Mouse (Mus musculus): ENCODE data around the gene Map6d1.

Gene Map6d1

GRCm38 (mm10) chr16:20191161-20191882 is 49.8 kb downstream of the Map6d1 start:
- DNase-seq (ENCODE audit: low spot score): no peak

DNA sequence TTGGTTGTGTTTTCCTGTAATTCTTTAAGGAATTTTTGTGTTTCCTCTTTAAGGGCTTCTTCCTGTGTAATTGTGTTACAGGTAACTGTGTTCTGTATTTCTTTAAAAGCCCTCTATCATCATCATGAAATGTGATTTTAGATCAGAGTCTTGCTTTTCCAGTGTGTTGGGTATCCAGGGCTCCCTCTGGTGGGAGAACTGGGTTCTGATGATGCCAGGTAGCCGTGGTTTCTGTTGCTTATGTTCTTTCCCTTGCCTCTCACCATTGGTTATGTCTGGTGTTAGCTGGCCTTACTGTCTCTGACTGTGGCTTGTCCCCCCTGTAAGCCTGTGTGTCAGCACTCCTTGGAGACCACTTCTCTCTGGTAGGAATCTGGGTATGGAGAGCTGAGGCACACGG is 55.8 kb downstream of the Map6d1 start:
- DNase-seq (ENCODE audit: low spot score): peak; percentile 28
